Mouse (Mus musculus): Measurements from ENCODE around the gene Usp4. TPM values are rescaled to one million over a fixed set of nuclear protein-coding genes. Genes with fewer than 3 reads are reported as not detected.
A peak's percentile ranks its signal among the peaks of the same experiment; 100 is the strongest.

The Usp4 gene
- total and polyA plus RNA-seq, 2 experiments from 2014 or later: 112 to 134 TPM

- Histone ChIP-seq H3K9ac (no peak overlapping the region), H3K36me3 (ENCODE audit: insufficient read depth) (peaks cover 29% of the 10 kb centered on the region), H3K4me2 (ENCODE audit: low read depth) (peak overlapping the region; percentile 80), H3K4me1 (ENCODE audit: insufficient read depth) (peaks cover 13% of the 10 kb centered on the region), H3K4me3 (ENCODE audit: low read depth, low read length) (no peak overlapping the region), H3K9me3 (ENCODE audit: low read length) (no peaks in the 10 kb centered on the region), H3K27ac (ENCODE audit: low read depth, low read length) (peak overlapping the region; percentile 85; the same call in 1 of the 2 replicates), H3K27me3 (ENCODE audit: insufficient read depth, low read length) (no peaks in the 10 kb centered on the region)
- TF ChIP-seq CTCF (IDR thresholded peaks at IDR 0.05; ENCODE audit: low read depth): no peak
- 67% methylated on average over 10 of the region's 10 CpGs for WGBS
- ATAC-seq (no peak), DNase-seq (no peak)
Measured at GRCm38 (mm10) chr9:108337848-108338550, 9.7 kb upstream of the Usp4 start.

GRCm38 (mm10) chr9:108338551-108338885 lies 9.1 kb upstream of the Usp4 start:
- WGBS: 20% methylated on average over 6 of the region's 6 CpGs
- peak overlapping the region; percentile 85 for H3K27ac ChIP-seq (ENCODE audit: low read depth, low read length)
- H3K4me1 ChIP-seq (ENCODE audit: insufficient read depth): peaks cover 13% of the 10 kb centered on the region
- H3K4me3 ChIP-seq (ENCODE audit: low read depth, low read length): peak overlapping the region; percentile 50
- peaks cover 26% of the 10 kb centered on the region for H3K36me3 ChIP-seq (ENCODE audit: insufficient read depth)
- peak overlapping the region; percentile 70; the same call in 1 of the 2 replicates for H3K9ac ChIP-seq
- ATAC-seq (no peak; the same call in 1 of the 2 replicates), DNase-seq (no peak)
- H3K4me2 ChIP-seq (ENCODE audit: low read depth): peak overlapping the region; percentile 80
- H3K27me3 ChIP-seq (ENCODE audit: insufficient read depth, low read length): no peaks in the 10 kb centered on the region
- no peaks in the 10 kb centered on the region for H3K9me3 ChIP-seq (ENCODE audit: low read length)
- TF ChIP-seq CTCF (IDR thresholded peaks at IDR 0.05; ENCODE audit: low read depth): no peak

GRCm38 (mm10) chr9:108338886-108339781 lies 8.5 kb upstream of the Usp4 start, which contains the start of gene Gpx1:
Gpx1 (plus strand) TSS chr9:108338903.
- peak; percentile 92 for DNase-seq
- H3K27me3 ChIP-seq (ENCODE audit: insufficient read depth, low read length): no peaks in the 10 kb centered on the region
- ATAC-seq: peak; percentile 98
- H3K4me2 ChIP-seq (ENCODE audit: low read depth): peak within 1 kb of the TSS; percentile 80
- no peaks in the 10 kb centered on the region for H3K9me3 ChIP-seq (ENCODE audit: low read length)
- peak within 1 kb of the TSS; percentile 50 for H3K4me3 ChIP-seq (ENCODE audit: low read depth, low read length)
- under 1% methylated on average over 49 of the region's 49 CpGs for WGBS
- peak within 1 kb of the TSS; percentile 70 for H3K9ac ChIP-seq
- peak; percentile 12 for TF ChIP-seq CTCF (IDR thresholded peaks at IDR 0.05; ENCODE audit: low read depth)
- peaks cover 20% of the 10 kb centered on the region for H3K36me3 ChIP-seq (ENCODE audit: insufficient read depth)
- peaks cover 13% of the 10 kb centered on the region for H3K4me1 ChIP-seq (ENCODE audit: insufficient read depth)
- H3K27ac ChIP-seq (ENCODE audit: low read depth, low read length): peak within 1 kb of the TSS; percentile 85

- peak overlapping the region; percentile 80 for H3K4me2 ChIP-seq (ENCODE audit: low read depth)
- DNase-seq: no peak
- H3K9ac ChIP-seq: peak overlapping the region; percentile 70
- no peaks in the 10 kb centered on the region for H3K9me3 ChIP-seq (ENCODE audit: low read length)
- H3K4me1 ChIP-seq (ENCODE audit: insufficient read depth): peaks cover 13% of the 10 kb centered on the region
- H3K4me3 ChIP-seq (ENCODE audit: low read depth, low read length): peak overlapping the region; percentile 50
- H3K27ac ChIP-seq (ENCODE audit: low read depth, low read length): peak overlapping the region; percentile 85; the same call in 1 of the 2 replicates
- H3K36me3 ChIP-seq (ENCODE audit: insufficient read depth): peaks cover 13% of the 10 kb centered on the region
- 14% methylated on average over 20 of the region's 20 CpGs for WGBS
- no peak for ATAC-seq
- H3K27me3 ChIP-seq (ENCODE audit: insufficient read depth, low read length): no peaks in the 10 kb centered on the region
- no peak for TF ChIP-seq CTCF (IDR thresholded peaks at IDR 0.05; ENCODE audit: low read depth)
Measured at GRCm38 (mm10) chr9:108339886-108340257, 7.8 kb upstream of the Usp4 start.

GRCm38 (mm10) chr9:108340258-108341138 lies 7.2 kb upstream of the Usp4 start:
- peak overlapping the region; percentile 70; the same call in 1 of the 2 replicates for H3K9ac ChIP-seq

GRCm38 (mm10) chr9:108341139-108341475 lies 6.5 kb upstream of the Usp4 start:
- Histone ChIP-seq H3K27ac (ENCODE audit: low read depth, low read length) (no peak overlapping the region), H3K27me3 (ENCODE audit: insufficient read depth, low read length) (no peaks in the 10 kb centered on the region), H3K4me1 (ENCODE audit: insufficient read depth) (peaks cover 13% of the 10 kb centered on the region), H3K36me3 (ENCODE audit: insufficient read depth) (peaks cover 2% of the 10 kb centered on the region; the same call in 1 of the 2 replicates), H3K4me2 (ENCODE audit: low read depth) (no peak overlapping the region), H3K9me3 (ENCODE audit: low read length) (no peaks in the 10 kb centered on the region), H3K4me3 (ENCODE audit: low read depth, low read length) (no peak overlapping the region), H3K9ac (no peak overlapping the region)
- WGBS: 92% methylated on average over 5 of the region's 5 CpGs
- DNase-seq (no peak), ATAC-seq (no peak)
- no peak for TF ChIP-seq CTCF (IDR thresholded peaks at IDR 0.05; ENCODE audit: low read depth)

More at GRCm38 (mm10) chr9:108340258-108341138, 7.2 kb upstream of the Usp4 start:
- Histone ChIP-seq H3K27me3 (ENCODE audit: insufficient read depth, low read length) (no peaks in the 10 kb centered on the region), H3K4me2 (ENCODE audit: low read depth) (peak overlapping the region; percentile 80), H3K9me3 (ENCODE audit: low read length) (no peaks in the 10 kb centered on the region), H3K4me3 (ENCODE audit: low read depth, low read length) (peak overlapping the region; percentile 50), H3K36me3 (ENCODE audit: insufficient read depth) (peaks cover 6% of the 10 kb centered on the region), H3K4me1 (ENCODE audit: insufficient read depth) (peaks cover 13% of the 10 kb centered on the region), H3K27ac (ENCODE audit: low read depth, low read length) (no peak overlapping the region)
- 73% methylated on average over 10 of the region's 10 CpGs for WGBS
- no peak for TF ChIP-seq CTCF (IDR thresholded peaks at IDR 0.05; ENCODE audit: low read depth)
- no peak for ATAC-seq
- no peak for DNase-seq

Measured in forebrain, postnatal 0 days (tissue).